Mouse (Mus musculus): ENCODE data around the gene Gm9887. TPM values are rescaled to one million over a fixed set of nuclear protein-coding genes. Genes with fewer than 3 reads are reported as not detected.
A peak's percentile ranks its signal among the peaks of the same experiment; 100 is the strongest.
"Not testable (repeated sequence)": the region's sequence is repeated elsewhere in the genome, so short reads cannot be mapped to it uniquely, and the experiment has no call there.

The Gm9887 gene
- polyA plus RNA-seq, 1 experiment: 0.61 TPM

DNA sequence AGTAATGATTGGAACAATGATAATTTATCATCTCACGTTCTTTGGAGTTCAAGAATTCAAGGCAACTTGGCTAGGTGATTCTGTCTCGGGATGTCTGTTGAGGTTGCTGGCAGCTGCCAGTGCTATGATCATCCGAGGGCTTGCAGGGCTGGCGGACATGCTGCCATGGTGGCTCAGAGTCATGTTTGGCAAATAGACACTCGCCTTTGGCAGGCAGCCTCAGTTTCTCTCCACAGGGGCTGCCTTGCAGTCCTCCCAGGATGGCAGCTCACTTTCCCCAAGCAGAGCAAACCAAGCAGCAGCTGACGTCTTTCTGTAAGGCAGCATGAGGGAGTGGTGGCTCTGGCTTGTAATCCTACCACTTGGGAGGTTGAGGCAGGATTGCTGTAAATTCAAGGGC lies 22.2 kb upstream of the Gm9887 start:
- Histone ChIP-seq H3K4me3 (replicated peaks; ENCODE audit: insufficient read depth, low read depth, low read length) (no peak overlapping the region), H3K27ac (ENCODE audit: insufficient read depth, low read length) (no peak overlapping the region), H3K4me1 (ENCODE audit: control insufficient read depth, insufficient read depth, low read length) (peaks cover 6% of the 10 kb centered on the region), H3K27me3 (ENCODE audit: control insufficient read depth, insufficient read depth, low read length) (no peaks in the 10 kb centered on the region)
- peak; percentile 93 to 96 for DNase-seq
- 6% methylated on average over 6 of the region's 6 CpGs for WGBS
- TF ChIP-seq POLR2A (IDR thresholded peaks at IDR 0.05; ENCODE audit: borderline replicate concordance, insufficient read depth, low read length) (no peak), CTCF (IDR thresholded peaks at IDR 0.05; ENCODE audit: borderline replicate concordance, insufficient read depth, low read depth, low read length) (no peak)

DNA sequence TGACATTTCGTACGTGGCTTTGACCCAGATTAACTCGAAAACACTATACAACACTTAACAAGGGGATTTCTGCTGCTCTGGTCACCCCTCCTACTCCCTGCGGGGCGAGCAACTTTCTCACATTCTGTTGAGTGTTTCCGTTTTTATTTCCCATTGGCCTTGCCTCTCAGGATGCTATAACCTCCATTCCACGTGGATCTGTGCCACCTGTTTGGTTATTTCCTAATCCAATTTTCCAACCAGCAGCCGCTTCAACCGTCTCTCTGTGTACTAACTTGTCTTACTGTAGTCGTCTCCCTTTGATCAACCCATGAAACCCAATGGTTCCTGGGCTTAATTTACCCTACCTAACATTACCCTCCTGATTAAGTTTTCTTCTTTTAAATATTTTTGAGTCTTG lies 20.8 kb upstream of the Gm9887 start:
- H3K4me1 ChIP-seq (ENCODE audit: control insufficient read depth, insufficient read depth, low read length): peaks cover 6% of the 10 kb centered on the region
- WGBS: 43% methylated on average over 10 of the region's 10 CpGs
- TF ChIP-seq POLR2A (IDR thresholded peaks at IDR 0.05; ENCODE audit: borderline replicate concordance, insufficient read depth, low read length) (no peak), CTCF (IDR thresholded peaks at IDR 0.05; ENCODE audit: borderline replicate concordance, insufficient read depth, low read depth, low read length) (no peak)
- no peak overlapping the region for H3K4me3 ChIP-seq (replicated peaks; ENCODE audit: insufficient read depth, low read depth, low read length)
- no peak overlapping the region for H3K27ac ChIP-seq (ENCODE audit: insufficient read depth, low read length)
- H3K27me3 ChIP-seq (ENCODE audit: control insufficient read depth, insufficient read depth, low read length): no peaks in the 10 kb centered on the region
- DNase-seq: peak in 1 of 2 experiments; percentile 32

DNA sequence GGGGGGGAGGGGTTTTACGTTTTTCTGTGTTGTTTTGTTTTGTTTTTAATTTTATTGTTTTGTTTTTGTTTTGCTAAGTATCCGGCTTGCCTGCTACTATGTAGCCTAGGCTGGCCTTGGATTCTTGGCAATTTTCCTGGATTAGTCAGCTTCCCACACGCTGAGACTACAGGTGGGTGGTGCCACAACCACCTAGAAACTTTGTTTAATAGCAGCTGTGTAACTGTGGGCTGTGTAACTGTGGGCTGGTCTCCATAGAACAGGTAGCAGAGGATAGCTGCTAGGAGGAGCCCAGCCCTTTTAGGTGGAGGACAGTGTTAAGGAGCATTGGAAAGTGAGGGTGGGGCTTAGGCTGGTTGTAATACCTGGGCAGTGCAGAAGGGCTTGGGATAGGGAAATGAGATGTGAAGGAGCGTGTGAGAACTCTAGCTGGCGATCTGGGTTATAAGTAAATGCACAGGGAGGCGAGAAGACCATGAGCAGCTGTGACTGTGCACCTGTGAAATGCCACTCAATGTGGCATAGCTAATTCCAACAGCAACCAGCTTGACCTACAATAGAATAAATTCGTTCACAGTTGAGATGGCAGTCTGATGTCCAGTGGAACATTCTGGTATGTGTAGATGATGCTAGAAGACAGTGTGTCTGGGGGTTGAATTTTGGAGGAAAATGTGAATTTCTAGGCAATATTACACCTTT lies 17.9 kb upstream of the Gm9887 start:
- WGBS: 54% methylated on average over 7 of the region's 7 CpGs
- Histone ChIP-seq H3K27me3 (ENCODE audit: control insufficient read depth, insufficient read depth, low read length) (no peaks in the 10 kb centered on the region), H3K27ac (ENCODE audit: insufficient read depth, low read length) (no peak overlapping the region), H3K4me1 (ENCODE audit: control insufficient read depth, insufficient read depth, low read length) (peaks cover 6% of the 10 kb centered on the region), H3K4me3 (replicated peaks; ENCODE audit: insufficient read depth, low read depth, low read length) (no peak overlapping the region)
- TF ChIP-seq POLR2A (IDR thresholded peaks at IDR 0.05; ENCODE audit: borderline replicate concordance, insufficient read depth, low read length): no peak
- TF ChIP-seq CTCF (IDR thresholded peaks at IDR 0.05; ENCODE audit: borderline replicate concordance, insufficient read depth, low read depth, low read length): no peak
- no peak for DNase-seq

- Histone ChIP-seq H3K27me3 (ENCODE audit: control insufficient read depth, insufficient read depth, low read length) (no peaks in the 10 kb centered on the region), H3K4me3 (replicated peaks; ENCODE audit: insufficient read depth, low read depth, low read length) (no peak overlapping the region), H3K4me1 (ENCODE audit: control insufficient read depth, insufficient read depth, low read length) (peaks cover 6% of the 10 kb centered on the region), H3K27ac (ENCODE audit: insufficient read depth, low read length) (no peak overlapping the region)
- WGBS: 36% methylated on average over 7 of the region's 7 CpGs
- no peak for DNase-seq
- TF ChIP-seq CTCF (IDR thresholded peaks at IDR 0.05; ENCODE audit: borderline replicate concordance, insufficient read depth, low read depth, low read length): no peak
- TF ChIP-seq POLR2A (IDR thresholded peaks at IDR 0.05; ENCODE audit: borderline replicate concordance, insufficient read depth, low read length): no peak
Observed at GRCm38 (mm10) chr12:69389273-69389938, 17.1 kb upstream of the Gm9887 start.

- H3K27ac ChIP-seq (ENCODE audit: insufficient read depth, low read length): no peak overlapping the region
Observed at GRCm38 (mm10) chr12:69388321-69388869, 16.1 kb upstream of the Gm9887 start.

GRCm38 (mm10) chr12:69386281-69386732 lies 14.0 kb upstream of the Gm9887 start:
- not testable (repeated sequence) for DNase-seq; H3K27me3 ChIP-seq (ENCODE audit: control insufficient read depth, insufficient read depth, low read length); H3K4me3 ChIP-seq (replicated peaks; ENCODE audit: insufficient read depth, low read depth, low read length); H3K4me1 ChIP-seq (ENCODE audit: control insufficient read depth, insufficient read depth, low read length); H3K27ac ChIP-seq (ENCODE audit: insufficient read depth, low read length)
- 71% methylated on average over 12 of the region's 12 CpGs for WGBS

More at GRCm38 (mm10) chr12:69388321-69388869, 16.1 kb upstream of the Gm9887 start:
- TF ChIP-seq CTCF (IDR thresholded peaks at IDR 0.05; ENCODE audit: borderline replicate concordance, insufficient read depth, low read depth, low read length): no peak
- no peak for TF ChIP-seq POLR2A (IDR thresholded peaks at IDR 0.05; ENCODE audit: borderline replicate concordance, insufficient read depth, low read length)
- peaks cover 6% of the 10 kb centered on the region for H3K4me1 ChIP-seq (ENCODE audit: control insufficient read depth, insufficient read depth, low read length)
- WGBS: 94% methylated on average over 10 of the region's 10 CpGs
- no peak for DNase-seq
- H3K4me3 ChIP-seq (replicated peaks; ENCODE audit: insufficient read depth, low read depth, low read length): no peak overlapping the region
- H3K27me3 ChIP-seq (ENCODE audit: control insufficient read depth, insufficient read depth, low read length): no peaks in the 10 kb centered on the region

- Histone ChIP-seq H3K27ac (ENCODE audit: insufficient read depth, low read length) (no peak overlapping the region), H3K4me3 (replicated peaks; ENCODE audit: insufficient read depth, low read depth, low read length) (no peak overlapping the region), H3K27me3 (ENCODE audit: control insufficient read depth, insufficient read depth, low read length) (no peaks in the 10 kb centered on the region), H3K4me1 (ENCODE audit: control insufficient read depth, insufficient read depth, low read length) (no peaks in the 10 kb centered on the region; the same call in 1 of the 2 replicates)
- no peak for DNase-seq
- TF ChIP-seq CTCF (IDR thresholded peaks at IDR 0.05; ENCODE audit: borderline replicate concordance, insufficient read depth, low read depth, low read length) (no peak), POLR2A (IDR thresholded peaks at IDR 0.05; ENCODE audit: borderline replicate concordance, insufficient read depth, low read length) (no peak)
- 64% methylated on average over 6 of the region's 6 CpGs for WGBS
Observed at GRCm38 (mm10) chr12:69385542-69386280, 13.5 kb upstream of the Gm9887 start.

All from cerebellum, adult 2 months (tissue).